Mouse (Mus musculus): ENCODE data around the gene Gm853. TPM values are rescaled to one million over a fixed set of nuclear protein-coding genes. Genes with fewer than 3 reads are reported as not detected.

Gm853 gene
- total RNA-seq, 1 experiment from 2014 or later = not detected

DNA sequence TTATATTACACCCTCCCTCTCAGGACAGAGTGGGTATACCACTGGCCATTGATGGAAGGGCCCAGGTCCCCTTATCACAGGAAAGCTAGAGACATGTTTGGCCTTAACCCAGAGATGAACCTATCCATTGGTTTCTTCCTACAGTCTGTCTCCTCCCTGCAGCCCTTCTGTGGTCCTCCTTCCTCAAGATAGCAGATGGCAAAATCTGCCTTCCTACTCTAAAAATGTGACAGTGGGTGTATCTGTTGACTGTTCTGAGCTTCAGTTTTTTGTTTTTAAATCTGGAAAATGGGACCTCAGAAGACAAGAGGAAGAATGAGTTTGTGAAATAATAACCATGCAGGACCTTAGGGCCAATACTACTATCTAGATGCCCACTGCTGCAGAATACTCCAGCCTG, 1.9 kb upstream of the Gm853 start:
- no peak for ATAC-seq (replicated peaks; ENCODE audit: insufficient number of reproducible peaks, low FRiP score, low TSS enrichment, poor library complexity, severe bottlenecking)

DNA sequence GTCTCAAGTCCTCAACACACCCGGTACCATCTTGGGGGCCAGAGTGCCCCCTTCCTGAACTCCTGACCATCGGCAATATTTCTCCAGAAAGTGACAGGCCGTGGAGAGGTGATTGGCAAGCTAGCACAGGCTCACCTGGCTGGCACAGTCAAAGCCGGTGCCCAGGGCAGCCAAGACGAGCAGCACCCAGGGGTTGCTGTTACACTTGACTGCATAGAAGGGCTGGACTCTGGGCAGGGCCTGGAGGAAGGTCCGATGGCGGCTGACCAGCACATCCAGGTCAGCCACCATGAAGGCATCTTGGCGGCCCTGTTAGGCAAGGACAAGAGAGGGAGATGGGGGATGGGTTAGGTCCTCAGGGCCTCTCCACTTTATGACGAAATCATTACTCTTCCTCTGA, 2.0 kb downstream of the Gm853 start:
- ATAC-seq (replicated peaks; ENCODE audit: insufficient number of reproducible peaks, low FRiP score, low TSS enrichment, poor library complexity, severe bottlenecking) = no peak

GRCm38 (mm10) chr4:130215392-130215791, 6.8 kb downstream of the Gm853 start:
- ATAC-seq (replicated peaks; ENCODE audit: insufficient number of reproducible peaks, low FRiP score, low TSS enrichment, poor library complexity, severe bottlenecking) = no peak

GRCm38 (mm10) chr4:130213857-130214256, 8.3 kb downstream of the Gm853 start:
- ATAC-seq (replicated peaks; ENCODE audit: insufficient number of reproducible peaks, low FRiP score, low TSS enrichment, poor library complexity, severe bottlenecking) = no peak

GRCm38 (mm10) chr4:130213197-130213596, 9.0 kb downstream of the Gm853 start:
- no peak for ATAC-seq (replicated peaks; ENCODE audit: insufficient number of reproducible peaks, low FRiP score, low TSS enrichment, poor library complexity, severe bottlenecking)

DNA sequence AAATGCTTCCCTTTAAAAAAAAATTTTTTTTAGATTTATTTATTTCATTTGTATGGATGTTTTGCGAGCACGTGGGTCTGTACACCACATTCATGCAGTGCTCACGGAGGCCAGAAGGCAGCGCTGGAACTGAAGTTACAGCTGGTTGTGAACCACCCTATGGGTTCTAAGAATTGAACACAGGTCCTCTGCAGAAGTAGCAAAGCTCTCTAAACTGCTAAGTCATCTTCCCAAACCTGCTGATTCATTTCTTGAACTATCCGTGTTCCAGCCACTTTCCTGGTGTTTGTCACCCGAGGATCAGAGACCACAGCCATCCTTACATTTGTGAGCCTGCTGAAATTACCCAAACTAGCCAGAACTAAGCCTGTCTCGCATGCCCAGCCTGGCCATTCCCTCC, 9.8 kb downstream of the Gm853 start:
- ATAC-seq (replicated peaks; ENCODE audit: insufficient number of reproducible peaks, low FRiP score, low TSS enrichment, poor library complexity, severe bottlenecking) = no peak

GRCm38 (mm10) chr4:130211870-130212269, 10.3 kb downstream of the Gm853 start:
- ATAC-seq (replicated peaks; ENCODE audit: insufficient number of reproducible peaks, low FRiP score, low TSS enrichment, poor library complexity, severe bottlenecking) = no peak

GRCm38 (mm10) chr4:130198694-130199670, 23.2 kb downstream of the Gm853 start:
- 0 out of 2 replicates have a peak, but pooled peaks have one; percentile 59 for ATAC-seq (replicated peaks; ENCODE audit: insufficient number of reproducible peaks, low FRiP score, low TSS enrichment, poor library complexity, severe bottlenecking)

DNA sequence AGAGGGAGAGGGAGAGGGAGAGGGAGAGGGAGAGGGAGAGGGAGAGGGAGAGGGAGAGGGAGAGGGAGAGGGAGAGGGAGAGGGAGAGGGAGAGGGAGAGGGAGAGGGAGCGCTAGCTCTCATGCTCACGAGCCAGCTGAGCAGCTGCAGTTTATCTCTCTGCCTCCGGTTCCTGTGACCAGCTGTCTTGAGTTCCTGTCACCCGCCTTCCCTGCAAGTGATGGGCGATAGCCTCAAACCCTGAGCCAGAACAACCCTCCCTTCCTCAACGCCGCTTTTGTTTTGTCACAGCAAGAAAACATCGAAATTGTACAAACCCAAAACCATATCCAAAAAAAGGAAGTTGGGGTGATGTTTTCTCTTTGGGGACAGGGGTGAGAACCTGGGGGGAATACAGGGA, 25.7 kb downstream of the Gm853 start:
- ATAC-seq (replicated peaks; ENCODE audit: insufficient number of reproducible peaks, low FRiP score, low TSS enrichment, poor library complexity, severe bottlenecking) = no peak

- ATAC-seq (replicated peaks; ENCODE audit: insufficient number of reproducible peaks, low FRiP score, low TSS enrichment, poor library complexity, severe bottlenecking) = no peak
Observed at GRCm38 (mm10) chr4:130195924-130196323, 26.3 kb downstream of the Gm853 start.

- ATAC-seq (replicated peaks; ENCODE audit: insufficient number of reproducible peaks, low FRiP score, low TSS enrichment, poor library complexity, severe bottlenecking) = no peak
Observed at GRCm38 (mm10) chr4:130192266-130192665, 29.9 kb downstream of the Gm853 start.

DNA sequence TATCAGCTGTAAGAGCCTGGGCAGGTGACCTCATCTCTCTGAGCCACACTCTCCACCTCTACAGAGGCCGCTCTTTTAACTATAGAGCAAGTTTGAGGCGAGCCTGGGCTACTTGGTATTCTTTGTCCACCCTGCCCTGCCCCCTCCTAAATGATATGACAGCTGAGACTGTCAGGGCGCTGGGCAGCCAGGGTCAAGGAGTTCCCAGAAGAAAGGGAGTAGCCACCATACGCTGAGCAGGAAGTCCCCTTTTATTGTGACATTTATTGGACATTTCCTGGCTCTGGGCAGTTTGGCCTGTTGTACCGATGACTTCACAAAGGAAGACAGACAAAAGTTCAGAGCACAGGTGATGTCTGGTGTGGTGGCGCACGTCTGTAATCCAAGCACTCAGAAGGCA, 32.6 kb downstream of the Gm853 start:
- no peak for ATAC-seq (replicated peaks; ENCODE audit: insufficient number of reproducible peaks, low FRiP score, low TSS enrichment, poor library complexity, severe bottlenecking)

GRCm38 (mm10) chr4:130188806-130189297, 33.3 kb downstream of the Gm853 start:
- ATAC-seq (replicated peaks; ENCODE audit: insufficient number of reproducible peaks, low FRiP score, low TSS enrichment, poor library complexity, severe bottlenecking) = peak; percentile 83

DNA sequence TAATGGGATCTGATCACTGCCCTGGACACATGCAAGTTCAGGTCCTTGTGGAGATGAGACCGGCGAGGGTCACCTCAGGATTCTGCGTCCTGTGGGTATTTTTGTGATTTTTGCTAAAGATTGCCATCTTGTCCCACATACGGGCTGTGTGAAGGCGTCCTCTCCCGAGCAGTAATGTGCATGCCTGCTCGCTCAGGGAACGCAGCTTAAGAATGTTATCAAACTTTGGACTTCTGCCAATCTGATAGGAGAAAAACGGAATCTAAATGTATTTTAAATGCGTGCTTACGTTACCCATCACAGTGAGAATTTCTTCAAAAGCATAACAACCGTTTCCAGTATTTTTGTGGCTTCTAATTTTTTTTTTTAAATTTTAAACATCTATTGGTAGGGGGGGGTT, 35.3 kb downstream of the Gm853 start:
- ATAC-seq (replicated peaks; ENCODE audit: insufficient number of reproducible peaks, low FRiP score, low TSS enrichment, poor library complexity, severe bottlenecking) = no peak

GRCm38 (mm10) chr4:130186450-130186849, 35.8 kb downstream of the Gm853 start:
- ATAC-seq (replicated peaks; ENCODE audit: insufficient number of reproducible peaks, low FRiP score, low TSS enrichment, poor library complexity, severe bottlenecking) = no peak

DNA sequence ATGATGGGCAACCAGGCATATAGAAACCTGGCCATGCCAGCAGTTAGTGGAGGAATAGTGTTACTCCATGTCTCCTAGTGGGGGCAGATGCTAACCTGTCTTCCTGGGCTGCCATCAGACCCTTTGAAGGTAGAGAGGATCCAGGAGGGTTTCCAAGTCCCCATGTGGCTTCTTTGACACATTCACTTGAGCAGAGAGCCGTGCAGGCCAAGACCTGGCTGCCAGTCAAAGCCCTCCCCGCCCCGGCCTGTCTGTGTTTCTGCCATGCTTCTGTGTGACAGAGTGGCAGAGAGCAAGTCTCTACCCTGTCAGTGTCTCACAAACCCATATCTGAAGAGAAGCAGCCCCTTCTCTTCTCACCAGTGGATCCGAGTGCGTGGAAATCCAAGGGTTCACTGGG, 38.3 kb downstream of the Gm853 start:
- no peak for ATAC-seq (replicated peaks; ENCODE audit: insufficient number of reproducible peaks, low FRiP score, low TSS enrichment, poor library complexity, severe bottlenecking)

- no peak for ATAC-seq (replicated peaks; ENCODE audit: insufficient number of reproducible peaks, low FRiP score, low TSS enrichment, poor library complexity, severe bottlenecking)
Observed at GRCm38 (mm10) chr4:130183023-130183422, 39.2 kb downstream of the Gm853 start.

GRCm38 (mm10) chr4:130181886-130182285, 40.3 kb downstream of the Gm853 start:
- ATAC-seq (replicated peaks; ENCODE audit: insufficient number of reproducible peaks, low FRiP score, low TSS enrichment, poor library complexity, severe bottlenecking) = no peak

- no peak for ATAC-seq (replicated peaks; ENCODE audit: insufficient number of reproducible peaks, low FRiP score, low TSS enrichment, poor library complexity, severe bottlenecking)
Observed at GRCm38 (mm10) chr4:130180909-130181602, 41.1 kb downstream of the Gm853 start.

DNA sequence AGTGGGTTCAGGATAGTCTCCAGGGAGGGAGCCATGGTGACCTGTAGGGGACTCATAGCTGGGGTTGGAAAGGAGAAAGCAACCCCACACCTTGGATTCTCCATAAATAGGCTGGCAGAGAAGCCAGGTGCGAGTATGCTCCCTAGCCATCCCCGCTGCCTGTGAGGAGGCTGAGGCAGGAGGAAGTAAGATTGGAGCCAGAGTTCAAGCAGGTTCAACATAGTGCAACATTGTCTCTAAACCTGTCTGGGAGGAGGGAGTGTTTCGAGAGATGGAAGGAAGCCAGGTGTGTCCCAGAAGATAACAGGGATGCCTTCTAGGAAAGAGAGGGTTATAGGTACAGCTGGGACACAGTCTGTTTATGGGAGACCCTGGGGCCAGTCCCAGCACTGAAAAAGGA, 42.3 kb downstream of the Gm853 start:
- no peak for ATAC-seq (replicated peaks; ENCODE audit: insufficient number of reproducible peaks, low FRiP score, low TSS enrichment, poor library complexity, severe bottlenecking)
